Mouse (Mus musculus): ENCODE data around the gene Slain1.

DNA sequence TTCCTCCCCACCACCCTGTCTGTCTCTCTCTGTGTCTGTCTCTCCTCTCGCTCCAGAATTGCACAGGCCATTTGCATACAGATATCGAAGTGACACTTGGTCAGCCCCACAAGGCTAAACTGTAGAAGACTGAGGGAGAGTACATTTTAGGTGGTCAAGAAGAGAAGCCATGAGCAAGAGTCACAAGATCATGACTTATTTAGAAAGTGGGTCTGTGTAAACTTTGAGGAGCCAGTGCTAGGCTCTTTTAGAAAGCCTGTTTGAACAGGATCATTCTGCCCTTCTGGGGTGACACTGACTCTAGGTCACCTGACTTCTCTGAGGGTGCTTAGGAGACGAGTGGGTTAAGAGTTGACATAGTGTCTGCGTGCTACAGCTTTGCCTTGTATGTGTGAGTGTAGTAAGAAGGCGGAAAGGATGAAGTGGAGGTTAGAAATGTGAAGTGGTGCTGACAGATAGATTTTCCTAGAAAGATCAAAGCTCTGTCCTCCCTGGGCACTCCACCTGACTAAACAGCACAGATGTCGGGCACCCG, 30.3 kb downstream of the Slain1 start:
- TF ChIP-seq CTCF (IDR thresholded peaks at IDR 0.05; ENCODE audit: low read depth, low read length), result no peak
- no peak for TF ChIP-seq POLR2A (IDR thresholded peaks at IDR 0.05; ENCODE audit: insufficient read depth, low read length)
- TF ChIP-seq EP300 (IDR thresholded peaks at IDR 0.05; ENCODE audit: insufficient read depth, low read depth, low read length), result no peak
